Mouse (Mus musculus) lung, postnatal 0 days (tissue): ENCODE measurements at regions not wholly inside any gene's neighbourhood (a gene's known extent, or its start where the extent isn't known, plus 50 kb on each side); places are given as distances from the start of the nearest gene placed in this dataset.

Source experiments
- CTCF ChIP-seq: IDR thresholded peaks from 2 replicates; pipeline ENCODE4 v1.5.1; 2016; ENCODE audit warnings: antibody characterized with exemption, mild to moderate bottlenecking
- EP300 ChIP-seq: IDR thresholded peaks from 2 replicates; pipeline ENCODE4 v1.6.1; 2016; ENCODE audit warnings: antibody characterized with exemption, mild to moderate bottlenecking, control low read depth

GRCm38 (mm10) chr3:82207321-82207720 lies 61.7 kb upstream of the Gucy1a1 start:
- TF ChIP-seq CTCF: peak; percentile 16; the same call in 1 of the 2 replicates
- TF ChIP-seq EP300: no peak
